Mouse (Mus musculus): ENCODE data around the gene Hspe1. TPM values are rescaled to one million over a fixed set of nuclear protein-coding genes. Genes with fewer than 3 reads are reported as not detected.
A peak's percentile ranks its signal among the peaks of the same experiment; 100 is the strongest.

The Hspe1 gene
- polyA plus RNA-seq, 1 experiment = 11.1 TPM

DNA sequence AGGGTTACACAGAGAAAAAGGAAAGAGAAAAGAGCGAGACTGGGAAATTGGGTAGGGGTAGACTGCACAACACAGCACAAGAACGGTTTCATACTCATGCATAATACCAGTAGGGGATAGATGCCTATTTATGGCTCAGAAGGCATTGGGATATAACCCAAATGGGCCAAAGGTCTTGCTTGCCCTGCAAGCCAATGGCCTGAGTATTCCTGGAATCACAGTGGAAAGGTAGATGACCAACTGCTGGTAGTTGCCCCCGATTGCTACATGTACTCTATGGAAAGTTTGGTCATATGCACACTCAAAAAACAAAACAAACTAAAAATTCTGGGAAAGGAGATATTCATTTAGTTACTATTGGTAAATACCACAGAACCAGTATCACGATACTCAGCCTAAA lies 8.3 kb upstream of the Hspe1 start:
- DNase-seq (ENCODE audit: low read depth in 1 of 2, low spot score in 2 of 2) = no peak
- no peak for TF ChIP-seq POLR2A (IDR thresholded peaks at IDR 0.05; ENCODE audit: low read depth, low read length)
- TF ChIP-seq CTCF (IDR thresholded peaks at IDR 0.05; ENCODE audit: extremely low read depth, insufficient read depth, insufficient read length, insufficient replicate concordance) = no peak

DNA sequence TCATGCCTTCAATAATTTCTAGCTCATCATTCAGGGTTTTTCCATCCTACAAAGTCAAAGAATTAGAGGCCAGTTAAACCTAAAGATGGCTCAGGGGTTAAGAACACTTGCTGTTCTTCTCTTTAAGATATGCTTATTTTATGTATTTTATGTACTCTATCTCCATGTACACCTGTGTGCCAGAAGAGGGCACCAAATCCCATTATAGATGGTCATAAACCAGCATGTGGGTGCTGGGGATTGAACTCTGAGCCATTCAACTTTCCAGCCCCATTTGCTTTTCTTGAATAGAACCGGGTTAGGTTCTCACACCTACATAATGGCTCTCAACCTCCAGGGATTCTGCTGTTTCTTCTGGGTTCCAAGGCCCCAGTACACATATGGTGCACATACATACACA lies 5.8 kb upstream of the Hspe1 start:
- Histone ChIP-seq H3K36me3 (ENCODE audit: control insufficient read depth, insufficient read depth, low read length) (peaks cover 35% of the 10 kb centered on the region), H3K27me3 (ENCODE audit: control insufficient read depth, insufficient read depth, low read length) (no peaks in the 10 kb centered on the region), H3K4me1 (ENCODE audit: control insufficient read depth, insufficient read depth, insufficient read length) (peaks cover 2% of the 10 kb centered on the region), H3K4me3 (ENCODE audit: extremely low read depth, insufficient read depth, insufficient read length) (no peak overlapping the region), H3K27ac (ENCODE audit: insufficient read depth, low read length) (no peak overlapping the region)
- DNase-seq (ENCODE audit: low read depth in 1 of 2, low spot score in 2 of 2) = no peak
- 78% methylated on average over 1 of the region's 1 CpGs for WGBS
- TF ChIP-seq CTCF (IDR thresholded peaks at IDR 0.05; ENCODE audit: extremely low read depth, insufficient read depth, insufficient read length, insufficient replicate concordance) (no peak), POLR2A (IDR thresholded peaks at IDR 0.05; ENCODE audit: low read depth, low read length) (no peak)

More for the DNA sequence above, 8.3 kb upstream of the Hspe1 start:
- Histone ChIP-seq H3K27me3 (ENCODE audit: control insufficient read depth, insufficient read depth, low read length) (no peaks in the 10 kb centered on the region), H3K4me1 (ENCODE audit: control insufficient read depth, insufficient read depth, insufficient read length) (no peaks in the 10 kb centered on the region), H3K27ac (ENCODE audit: insufficient read depth, low read length) (no peak overlapping the region), H3K4me3 (ENCODE audit: extremely low read depth, insufficient read depth, insufficient read length) (no peak overlapping the region), H3K36me3 (ENCODE audit: control insufficient read depth, insufficient read depth, low read length) (peaks cover 33% of the 10 kb centered on the region)
- WGBS = 95% methylated on average over 4 of the region's 4 CpGs

DNA sequence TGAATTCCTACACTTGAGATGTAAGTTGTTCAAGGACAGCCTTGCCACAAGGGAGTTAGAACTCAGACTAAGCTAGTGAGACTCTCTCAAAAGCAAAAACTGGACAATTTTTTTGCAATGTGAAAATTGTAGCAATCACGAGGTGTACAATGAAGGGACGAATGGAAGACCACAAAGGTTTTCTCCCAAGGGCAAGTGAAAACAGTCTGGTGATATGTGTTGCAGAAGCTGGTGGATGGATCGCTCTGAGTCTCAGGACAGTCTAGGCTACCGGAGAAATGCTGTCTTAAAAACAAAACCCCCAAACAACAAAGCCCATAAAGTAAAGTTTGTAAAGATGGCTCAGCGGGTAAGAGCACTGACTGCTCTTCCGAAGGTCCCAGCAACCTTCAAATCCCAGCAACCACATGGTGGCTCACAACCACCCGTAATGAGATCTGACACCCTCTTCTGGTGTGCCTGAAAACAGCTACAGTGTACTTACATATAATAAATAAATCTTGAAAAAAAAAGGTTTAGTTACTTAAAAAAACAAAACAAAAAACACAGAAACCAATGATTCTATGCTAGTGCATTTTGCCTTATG lies 2.1 kb upstream of the Hspe1 start:
- TF ChIP-seq CTCF (IDR thresholded peaks at IDR 0.05; ENCODE audit: extremely low read depth, insufficient read depth, insufficient read length, insufficient replicate concordance) = no peak
- no peak for TF ChIP-seq POLR2A (IDR thresholded peaks at IDR 0.05; ENCODE audit: low read depth, low read length)
- 69% methylated on average over 7 of the region's 7 CpGs for WGBS
- H3K4me1 ChIP-seq (ENCODE audit: control insufficient read depth, insufficient read depth, insufficient read length) = peaks cover 2% of the 10 kb centered on the region
- no peaks in the 10 kb centered on the region for H3K27me3 ChIP-seq (ENCODE audit: control insufficient read depth, insufficient read depth, low read length)
- no peak for DNase-seq (ENCODE audit: low read depth in 1 of 2, low spot score in 2 of 2)
- H3K4me3 ChIP-seq (ENCODE audit: extremely low read depth, insufficient read depth, insufficient read length) = no peak overlapping the region
- peaks cover 23% of the 10 kb centered on the region for H3K36me3 ChIP-seq (ENCODE audit: control insufficient read depth, insufficient read depth, low read length)
- H3K27ac ChIP-seq (ENCODE audit: insufficient read depth, low read length) = no peak overlapping the region

DNA sequence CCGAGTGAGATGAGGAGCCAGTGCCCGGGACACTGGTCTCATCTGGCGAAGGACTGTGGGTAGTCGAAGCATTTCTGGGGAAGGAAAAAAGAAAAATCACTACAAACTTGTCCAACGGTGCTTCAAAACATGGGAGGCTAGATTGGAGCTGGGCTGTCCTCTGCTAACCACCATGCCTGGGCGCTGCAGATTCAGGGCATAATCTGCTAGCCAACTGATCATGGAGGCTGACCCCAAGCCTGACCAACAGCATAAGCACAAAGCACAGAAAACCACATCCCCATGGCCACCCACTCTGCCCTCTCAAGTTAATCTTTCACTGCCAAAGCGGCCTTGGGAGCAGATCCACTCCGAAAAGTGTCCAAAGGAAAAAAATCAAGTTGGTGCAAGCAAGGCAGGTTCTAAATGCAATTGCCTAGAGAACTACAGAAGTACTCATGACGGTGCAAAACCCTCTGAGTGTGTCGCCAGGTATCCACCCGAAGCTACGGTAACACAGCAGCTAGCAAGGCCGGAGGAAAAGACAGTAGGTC lies 998 bp upstream of the Hspe1 start:
- no peaks in the 10 kb centered on the region for H3K27me3 ChIP-seq (ENCODE audit: control insufficient read depth, insufficient read depth, low read length)
- TF ChIP-seq CTCF (IDR thresholded peaks at IDR 0.05; ENCODE audit: extremely low read depth, insufficient read depth, insufficient read length, insufficient replicate concordance) = no peak
- peak overlapping the region; percentile 91 for H3K27ac ChIP-seq (ENCODE audit: insufficient read depth, low read length)
- peak in 1 of 2 experiments; percentile 15 for DNase-seq (ENCODE audit: low read depth in 1 of 2, low spot score in 2 of 2)
- peaks cover 23% of the 10 kb centered on the region for H3K36me3 ChIP-seq (ENCODE audit: control insufficient read depth, insufficient read depth, low read length)
- H3K4me1 ChIP-seq (ENCODE audit: control insufficient read depth, insufficient read depth, insufficient read length) = peaks cover 2% of the 10 kb centered on the region
- H3K4me3 ChIP-seq (ENCODE audit: extremely low read depth, insufficient read depth, insufficient read length) = peak overlapping the region; percentile 89
- WGBS = 2% methylated on average over 13 of the region's 13 CpGs

DNA sequence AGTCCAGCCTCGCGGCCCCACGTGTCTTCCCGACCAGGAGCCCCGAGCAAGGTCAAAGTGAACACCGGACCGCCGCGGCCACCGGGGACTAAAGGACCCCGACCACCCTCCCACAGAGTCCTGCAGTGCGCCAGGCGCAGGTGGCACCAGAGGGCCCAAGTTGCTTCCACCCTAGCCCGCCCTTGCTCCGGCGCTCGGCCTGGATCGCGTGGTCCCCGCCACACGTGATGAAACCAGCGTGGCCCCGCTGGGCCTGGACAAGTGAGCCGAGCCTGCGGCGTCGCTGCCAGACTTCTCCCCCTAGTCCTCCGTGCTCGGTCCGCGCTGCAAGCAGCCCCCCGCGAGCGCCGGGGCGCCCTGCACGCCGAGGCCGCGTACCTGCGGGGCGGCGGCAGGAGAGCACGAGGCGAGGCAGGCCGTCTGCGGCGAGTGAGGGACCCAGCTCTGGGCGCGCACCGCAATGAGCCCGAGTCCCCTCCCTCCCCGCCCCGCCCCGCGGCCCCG lies 479 bp upstream of the Hspe1 start:
- WGBS = under 1% methylated on average over 54 of the region's 57 CpGs
- no peak for DNase-seq (ENCODE audit: low read depth in 1 of 2, low spot score in 2 of 2)
- H3K4me3 ChIP-seq (ENCODE audit: extremely low read depth, insufficient read depth, insufficient read length) = peak overlapping the region; percentile 89
- no peak for TF ChIP-seq CTCF (IDR thresholded peaks at IDR 0.05; ENCODE audit: extremely low read depth, insufficient read depth, insufficient read length, insufficient replicate concordance)
- TF ChIP-seq POLR2A (IDR thresholded peaks at IDR 0.05; ENCODE audit: low read depth, low read length) = peak; percentile 69
- H3K4me1 ChIP-seq (ENCODE audit: control insufficient read depth, insufficient read depth, insufficient read length) = peaks cover 2% of the 10 kb centered on the region
- no peaks in the 10 kb centered on the region for H3K27me3 ChIP-seq (ENCODE audit: control insufficient read depth, insufficient read depth, low read length)
- peak overlapping the region; percentile 91 for H3K27ac ChIP-seq (ENCODE audit: insufficient read depth, low read length)
- peaks cover 19% of the 10 kb centered on the region for H3K36me3 ChIP-seq (ENCODE audit: control insufficient read depth, insufficient read depth, low read length)

DNA sequence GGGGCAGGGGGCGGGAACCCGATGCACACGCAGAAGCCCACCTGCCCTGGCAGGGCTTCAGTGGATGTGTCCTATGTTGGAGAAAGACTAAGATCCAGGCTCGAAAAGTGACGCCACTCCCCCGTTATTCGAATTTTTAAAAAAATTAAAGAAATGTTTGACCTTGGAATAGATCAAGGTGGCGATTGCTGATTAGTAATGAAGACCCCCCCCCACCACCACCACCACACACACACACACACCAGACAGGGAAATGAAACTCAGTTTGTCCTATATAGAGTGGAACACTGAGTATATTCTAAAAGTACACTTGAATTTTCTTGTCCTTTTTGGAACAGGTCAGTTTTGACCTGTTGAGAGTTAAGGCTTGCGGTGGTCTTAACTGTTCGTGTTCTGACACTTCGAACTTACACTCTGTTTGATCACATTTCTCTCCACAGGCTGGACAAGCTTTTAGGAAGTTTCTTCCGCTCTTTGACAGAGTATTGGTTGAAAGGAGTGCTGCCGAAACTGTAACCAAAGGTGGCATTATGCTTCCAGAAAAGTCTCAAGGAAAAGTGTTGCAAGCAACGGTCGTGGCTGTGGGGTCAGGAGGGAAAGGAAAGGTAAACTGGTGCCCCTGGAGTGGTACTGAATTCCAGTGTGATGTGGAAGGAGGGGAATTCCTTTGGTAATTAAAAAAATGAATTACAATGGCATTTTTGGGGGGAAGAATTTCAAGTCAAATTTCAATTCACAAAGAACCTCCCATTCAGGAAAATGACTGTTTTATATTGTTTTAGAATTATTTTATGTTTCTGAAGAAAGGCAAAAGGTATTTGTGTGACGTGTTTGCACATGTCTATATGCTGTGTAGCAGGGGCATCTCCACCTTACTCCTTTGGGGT lies 922 bp downstream of the Hspe1 start:
- Histone ChIP-seq H3K4me3 (ENCODE audit: extremely low read depth, insufficient read depth, insufficient read length) (peak overlapping the region; percentile 89), H3K36me3 (ENCODE audit: control insufficient read depth, insufficient read depth, low read length) (peaks cover 7% of the 10 kb centered on the region), H3K4me1 (ENCODE audit: control insufficient read depth, insufficient read depth, insufficient read length) (peaks cover 2% of the 10 kb centered on the region), H3K27ac (ENCODE audit: insufficient read depth, low read length) (peak overlapping the region; percentile 91), H3K27me3 (ENCODE audit: control insufficient read depth, insufficient read depth, low read length) (no peaks in the 10 kb centered on the region)
- no peak for TF ChIP-seq CTCF (IDR thresholded peaks at IDR 0.05; ENCODE audit: extremely low read depth, insufficient read depth, insufficient read length, insufficient replicate concordance)
- TF ChIP-seq POLR2A (IDR thresholded peaks at IDR 0.05; ENCODE audit: low read depth, low read length) = no peak
- no peak for DNase-seq (ENCODE audit: low read depth in 1 of 2, low spot score in 2 of 2)
- WGBS = 7% methylated on average over 16 of the region's 16 CpGs
